Mouse (Mus musculus) thymus, postnatal 4 days (tissue): ENCODE data around the gene Ehd1.

Source experiments
- DNase-seq: peaks from one replicate; pipeline ENCODE4 v3.0.0; 2021

Ehd1 gene

DNA sequence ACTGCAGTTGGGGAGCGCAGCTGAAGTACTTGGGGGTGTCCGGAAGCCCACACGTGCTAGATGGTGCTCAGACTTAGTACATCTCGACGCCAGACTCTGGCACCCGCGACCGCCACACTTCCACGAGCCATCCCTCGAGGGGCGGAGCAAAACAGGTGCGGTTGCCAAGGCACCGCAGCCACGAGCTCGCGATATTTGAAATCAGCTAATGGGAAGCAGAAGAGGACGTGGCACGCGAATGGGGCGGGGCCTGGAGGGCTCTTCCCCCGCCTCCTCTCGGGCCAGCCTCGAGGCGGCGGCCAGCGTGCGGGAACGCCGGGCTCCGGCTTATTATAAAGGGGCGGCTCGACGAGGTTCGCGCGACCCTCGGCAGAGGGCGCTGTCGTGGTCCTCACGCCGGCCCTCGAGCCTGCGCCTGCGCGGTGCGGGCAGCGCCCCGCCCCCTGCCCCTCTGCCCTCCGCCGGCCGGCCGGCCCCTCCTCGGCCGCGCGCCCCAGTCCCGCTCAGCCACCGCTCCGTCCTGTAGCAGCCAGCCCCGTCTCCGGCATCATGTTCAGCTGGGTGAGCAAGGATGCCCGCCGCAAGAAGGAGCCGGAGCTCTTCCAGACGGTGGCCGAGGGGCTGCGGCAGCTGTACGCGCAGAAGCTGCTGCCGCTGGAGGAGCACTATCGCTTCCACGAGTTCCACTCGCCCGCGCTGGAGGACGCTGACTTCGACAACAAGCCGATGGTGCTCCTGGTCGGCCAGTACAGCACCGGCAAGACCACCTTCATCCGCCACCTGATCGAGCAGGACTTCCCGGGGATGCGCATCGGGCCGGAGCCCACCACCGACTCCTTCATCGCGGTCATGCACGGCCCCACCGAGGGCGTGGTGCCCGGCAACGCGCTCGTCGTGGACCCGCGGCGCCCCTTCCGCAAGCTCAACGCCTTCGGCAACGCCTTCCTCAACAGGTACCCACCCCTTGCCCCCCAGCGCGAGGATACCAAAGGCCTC lies at the start of gene Ehd1:
Gene Ehd1 (plus strand): TSS at position 300 of the 996 bp plus-strand sequence.
- peak; percentile 94 for DNase-seq

DNA sequence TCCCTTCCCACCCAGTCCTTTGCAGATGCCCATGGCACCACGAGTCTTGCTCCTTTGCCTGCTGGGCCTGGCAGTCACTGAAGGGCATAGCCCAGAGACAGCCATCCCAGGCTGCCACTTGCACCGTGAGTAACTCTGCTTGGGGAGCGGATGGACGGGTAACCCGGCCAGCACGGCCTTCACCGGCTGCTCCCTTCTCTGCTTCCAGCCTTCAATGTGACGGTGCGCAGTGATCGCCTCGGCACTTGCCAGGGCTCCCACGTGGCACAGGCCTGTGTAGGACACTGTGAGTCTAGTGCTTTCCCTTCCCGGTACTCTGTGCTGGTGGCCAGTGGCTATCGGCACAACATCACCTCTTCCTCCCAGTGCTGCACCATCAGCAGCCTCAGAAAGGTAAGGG lies 49.8 kb upstream of the Ehd1 start:
- no peak for DNase-seq

GRCm38 (mm10) chr19:6227864-6228263 lies 48.7 kb upstream of the Ehd1 start:
- no peak for DNase-seq

DNA sequence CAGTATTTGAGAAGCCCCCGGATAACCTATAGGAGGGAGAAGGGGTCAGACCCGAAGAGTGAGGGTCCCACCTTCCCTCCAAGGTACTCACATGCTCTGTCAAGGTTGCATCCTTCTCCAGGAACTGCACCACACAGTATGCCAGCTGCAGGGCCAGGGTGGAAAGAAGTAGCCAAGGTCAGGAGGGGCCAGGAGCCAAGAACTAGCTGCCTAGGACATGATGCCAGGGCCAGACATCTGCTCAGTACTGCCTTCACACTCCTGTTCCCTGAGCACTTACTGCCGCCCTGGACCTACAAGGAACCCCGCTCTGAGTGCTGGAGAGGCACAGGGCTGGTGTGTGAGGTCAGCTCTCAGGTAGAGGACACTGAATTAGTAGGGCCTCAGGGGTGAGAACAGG lies 46.1 kb upstream of the Ehd1 start:
- no peak for DNase-seq

- DNase-seq, result no peak
These were observed 45.5 kb upstream of the Ehd1 start for GRCm38 (mm10) chr19:6231036-6231435.

DNA sequence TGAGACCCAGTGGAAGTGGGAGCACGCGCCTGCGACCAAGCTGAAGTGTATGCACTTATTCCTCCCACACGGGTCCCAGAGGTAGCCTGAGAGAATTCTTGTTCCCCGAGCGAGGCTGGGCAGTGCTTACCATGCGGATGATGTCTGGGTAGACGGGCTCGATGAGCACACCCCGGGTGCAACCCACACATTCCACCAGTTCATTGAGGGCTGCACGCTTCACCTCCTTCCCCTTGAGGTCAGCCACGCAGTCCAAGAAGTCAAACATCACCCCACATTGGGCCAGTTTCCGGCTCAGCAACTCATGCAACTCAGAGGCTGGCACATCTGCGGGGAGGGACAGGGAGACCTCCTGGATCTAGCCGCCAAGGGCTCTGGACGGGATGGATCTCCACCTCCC lies 42.9 kb upstream of the Ehd1 start:
- DNase-seq, result no peak

- no peak for DNase-seq
These were observed 42.0 kb upstream of the Ehd1 start for GRCm38 (mm10) chr19:6234337-6235083.

- peak; percentile 98 for DNase-seq
These were observed 41.2 kb upstream of the Ehd1 start, which contains the start of gene Ppp2r5b for GRCm38 (mm10) chr19:6235084-6236052. Ppp2r5b (minus strand) TSS chr19:6235872.

GRCm38 (mm10) chr19:6236053-6236441 lies 40.5 kb upstream of the Ehd1 start:
- DNase-seq, result peak; percentile 88

DNA sequence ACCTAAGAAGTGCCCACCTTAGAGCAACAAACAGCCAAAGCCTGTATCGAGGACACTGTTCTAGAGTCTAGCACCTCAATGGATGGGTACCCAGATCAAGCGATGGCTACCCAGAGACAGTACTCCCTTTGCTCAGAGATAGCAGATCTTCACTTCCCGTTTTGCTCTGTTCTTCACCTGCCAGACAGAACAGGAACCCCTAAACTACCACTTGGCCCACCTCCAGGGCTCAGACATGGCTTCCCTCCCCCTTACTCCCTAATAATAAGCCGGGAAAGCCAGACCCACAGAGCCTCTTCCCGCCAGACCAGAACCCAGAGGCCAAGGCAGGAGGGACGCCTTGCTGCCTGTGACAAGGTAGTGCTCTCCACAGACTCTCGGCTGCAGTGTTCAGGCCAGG lies 39.7 kb upstream of the Ehd1 start:
- DNase-seq, result no peak

GRCm38 (mm10) chr19:6238740-6239139 lies 37.8 kb upstream of the Ehd1 start:
- DNase-seq, result no peak

- DNase-seq, result no peak
These were observed 36.4 kb upstream of the Ehd1 start for GRCm38 (mm10) chr19:6240136-6240535.

- no peak for DNase-seq
These were observed 35.8 kb upstream of the Ehd1 start for GRCm38 (mm10) chr19:6240725-6241124.

GRCm38 (mm10) chr19:6241274-6242107 lies 35.0 kb upstream of the Ehd1 start, which contains the start of gene Atg2a:
Atg2a (plus strand) TSS chr19:6241668.
- peak; percentile 99 for DNase-seq

GRCm38 (mm10) chr19:6242281-6242680 lies 34.2 kb upstream of the Ehd1 start:
- DNase-seq, result peak; percentile 65

DNA sequence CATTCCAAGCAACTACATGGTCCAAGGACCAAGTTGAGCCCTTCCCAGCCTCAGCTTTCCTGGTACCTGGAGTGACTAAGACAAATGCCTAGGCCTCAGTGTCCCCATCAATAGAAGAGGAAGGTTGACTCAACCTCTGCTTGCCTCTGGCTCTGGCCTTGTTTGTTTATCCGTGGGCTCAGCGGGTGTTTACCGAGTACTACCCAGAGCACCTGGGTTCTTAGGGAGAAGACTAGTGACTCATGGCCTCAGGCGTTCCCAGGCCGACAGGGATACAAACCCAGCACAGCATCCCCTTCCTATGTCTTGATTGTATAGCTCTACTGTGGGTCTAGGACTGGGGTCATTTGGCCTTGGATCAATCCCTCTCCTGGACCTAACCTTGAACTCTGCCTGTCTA lies 33.3 kb upstream of the Ehd1 start:
- no peak for DNase-seq

- DNase-seq, result no peak
These were observed 30.7 kb upstream of the Ehd1 start for GRCm38 (mm10) chr19:6245806-6246205.

DNA sequence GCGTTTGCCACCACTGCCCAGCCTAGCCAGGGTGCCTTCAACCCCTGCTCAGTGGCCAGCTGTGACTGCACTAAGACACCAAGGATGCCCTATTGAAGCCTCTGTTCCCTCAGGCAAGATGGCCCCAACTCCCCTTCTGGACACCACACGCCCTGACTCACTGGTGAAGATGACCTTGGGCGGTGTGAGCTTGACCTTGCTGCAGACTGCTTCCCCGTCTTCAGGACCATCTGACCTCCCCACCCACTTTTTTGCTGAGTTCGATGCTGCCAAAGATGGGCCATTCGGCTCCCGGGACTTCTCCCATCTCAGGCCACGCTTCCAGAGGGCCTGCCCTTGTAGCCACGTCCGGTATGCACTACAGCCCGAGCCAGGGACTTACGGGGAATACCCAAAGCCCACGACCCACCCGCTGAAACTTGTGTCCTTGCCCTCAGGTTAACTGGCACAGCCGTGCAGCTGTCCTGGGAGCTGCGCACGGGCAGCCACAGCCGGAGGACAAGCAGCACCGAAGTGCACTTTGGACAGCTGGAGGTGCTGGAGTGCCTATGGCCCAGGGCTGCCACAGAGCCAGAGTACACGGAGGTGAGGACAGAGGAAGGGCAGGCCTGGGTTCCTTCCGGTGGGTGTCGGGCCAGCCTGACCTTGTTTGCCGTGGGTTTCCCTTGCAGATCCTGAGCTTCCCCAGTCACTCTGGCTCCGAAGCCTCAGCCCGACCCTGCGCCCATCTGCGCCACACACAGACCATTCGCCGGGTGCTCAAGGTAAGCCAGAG lies 28.8 kb upstream of the Ehd1 start:
- no peak for DNase-seq

DNA sequence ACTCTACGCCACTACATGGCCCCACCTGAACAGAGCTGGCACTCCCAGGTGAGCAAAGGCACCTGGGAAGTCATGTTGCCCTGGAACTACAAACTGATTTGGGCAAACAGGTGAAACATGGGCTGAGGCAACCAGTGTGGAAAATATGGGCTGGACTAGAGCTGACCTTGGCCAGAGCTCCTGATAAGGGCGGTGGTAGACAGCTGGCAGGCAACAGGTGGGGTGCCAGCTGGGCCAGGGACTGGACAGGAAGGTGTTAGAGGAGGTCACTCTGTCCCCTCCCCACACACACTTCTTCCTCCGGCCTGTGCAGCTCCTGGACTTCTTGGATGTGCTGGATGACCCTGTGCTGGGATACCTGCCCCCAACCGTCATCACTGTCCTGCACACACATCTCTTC lies 23.5 kb upstream of the Ehd1 start:
- DNase-seq, result no peak

GRCm38 (mm10) chr19:6260428-6260827 lies 16.1 kb upstream of the Ehd1 start:
- peak; percentile 63 for DNase-seq

DNA sequence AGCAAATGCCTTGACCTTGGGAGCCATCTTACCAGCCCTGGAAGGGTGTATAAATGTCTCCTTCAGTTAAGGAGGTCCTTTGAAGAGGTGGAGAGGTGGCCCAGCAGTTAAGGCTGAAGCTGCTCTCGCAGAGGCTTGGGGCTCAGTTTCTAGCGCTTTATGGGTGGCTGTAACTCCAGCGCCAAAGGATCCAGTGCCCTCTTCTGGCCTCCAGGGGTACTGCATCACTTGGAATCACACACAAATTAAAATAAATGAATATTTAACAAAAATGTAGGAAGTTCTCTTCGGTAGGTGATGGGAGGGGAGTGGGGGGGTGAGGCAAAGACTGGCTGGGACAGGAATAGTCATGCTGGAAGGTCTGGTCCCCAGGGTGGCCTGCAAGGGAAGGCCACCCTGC lies 15.6 kb upstream of the Ehd1 start:
- no peak for DNase-seq
